Mouse (Mus musculus) intestine, embryonic 15.5 days (tissue): ENCODE data around the gene Wfdc16. TPM values are rescaled to one million over a fixed set of nuclear protein-coding genes. Genes with fewer than 3 reads are reported as not detected.

ENCODE experiments used
- ATAC-seq: fragments of 200-750 bp; cut with Nextera tagmentation; 2 replicates; pipeline ENCODE4 v1.8.0; 2017; ENCODE audit warnings: moderate TSS enrichment, moderate library complexity
- H3K27ac ChIP-seq: fragments of 300-500 bp; sonication (generic); 2 replicates; pipeline ENCODE4 v1.5.1; 2015; ENCODE audit warnings: mild to moderate bottlenecking, inconsistent platforms
- H3K27me3 ChIP-seq: fragments of 300-500 bp; sonication (generic); replicated peaks from 2 replicates; pipeline ENCODE4 v1.6.1; 2015; ENCODE audit warnings: inconsistent platforms
- H3K36me3 ChIP-seq: fragments of 300-500 bp; sonication (generic); 2 replicates; pipeline ENCODE4 v1.6.1; 2015; ENCODE audit warnings: inconsistent platforms
- H3K4me1 ChIP-seq: fragments of 300-500 bp; sonication (generic); replicated peaks from 2 replicates; pipeline ENCODE4 v1.6.1; 2015; ENCODE audit warnings: inconsistent platforms
- H3K4me2 ChIP-seq: fragments of 300-500 bp; sonication (generic); replicated peaks from 2 replicates; pipeline ENCODE4 v1.6.1; 2015; ENCODE audit warnings: mild to moderate bottlenecking, inconsistent platforms
- H3K4me3 ChIP-seq: fragments of 300-500 bp; sonication (generic); replicated peaks from 2 replicates; pipeline ENCODE4 v1.5.1; 2015; ENCODE audit warnings: inconsistent platforms
- H3K9ac ChIP-seq: fragments of 300-500 bp; sonication (generic); 2 replicates; pipeline ENCODE4 v1.6.1; 2015; ENCODE audit warnings: inconsistent platforms
- H3K9me3 ChIP-seq: fragments of 300-500 bp; sonication (generic); 2 replicates; pipeline ENCODE4 v1.6.1; 2016; ENCODE audit warnings: inconsistent platforms
- WGBS: fragments of 180-500 bp; shearing (Covaris S2); methylation state at CpG from one replicate; pipeline ENCODE4 v1.1.7; 2015; 5-methylcytosine and 5-hydroxymethylcytosine counted together
- polyA plus RNA-seq: library from polyadenylated mRNA; unstranded; fragments of >200 nt; fragmentation: Nextera tagmentation; extraction: Ambion mirVana; gene quantifications from 2 replicates; pipeline ENCODE4 v1.2.1, GENCODE M21; 2015

The Wfdc16 gene
- not detected in 2 replicates for polyA plus RNA-seq

DNA sequence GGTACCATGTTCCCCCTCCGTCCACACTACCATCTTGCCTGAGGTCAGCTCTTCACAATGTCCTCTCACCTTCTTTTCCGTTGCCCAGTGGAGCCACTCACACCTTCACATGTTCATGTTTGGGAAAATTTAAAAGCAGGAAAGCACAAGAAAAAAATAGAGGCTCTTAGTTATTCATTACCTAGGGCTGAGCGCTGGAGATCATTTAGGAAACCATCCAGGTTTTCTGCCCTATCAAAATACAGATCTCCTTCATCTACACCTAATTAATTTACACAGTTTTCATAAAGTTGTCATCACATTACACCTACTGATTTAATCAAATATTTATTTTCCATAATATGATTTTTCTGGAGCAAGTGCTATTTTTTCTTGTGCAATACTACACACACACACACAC, at the start of gene Wfdc16:
Wfdc16 (minus strand) TSS at position 101 of the 400 bp plus-strand sequence.
- Histone ChIP-seq H3K4me1 (no peaks in the 10 kb centered on the region), H3K4me2 (no peak within 1 kb of the TSS), H3K4me3 (no peak within 1 kb of the TSS), H3K27me3 (no peaks in the 10 kb centered on the region), H3K9me3 (no peaks in the 10 kb centered on the region), H3K36me3 (no peaks in the 10 kb centered on the region), H3K9ac (no peak within 1 kb of the TSS), H3K27ac (no peak within 1 kb of the TSS)
- ATAC-seq, result no peak
- 74% methylated on average over 3 of the region's 3 CpGs for WGBS

GRCm38 (mm10) chr2:164684807-164685206, 46.2 kb upstream of the Wfdc16 start, which contains the start of gene Wfdc13:
Wfdc13 (plus strand) TSS chr2:164685107.
- Histone ChIP-seq H3K27me3 (no peaks in the 10 kb centered on the region), H3K4me3 (no peak within 1 kb of the TSS), H3K9ac (no peak within 1 kb of the TSS), H3K4me1 (0 out of 2 replicates have a peak, but pooled peaks cover 2% of the 10 kb centered on the region), H3K4me2 (no peak within 1 kb of the TSS), H3K27ac (no peak within 1 kb of the TSS), H3K36me3 (no peaks in the 10 kb centered on the region), H3K9me3 (no peaks in the 10 kb centered on the region)
- no peak for ATAC-seq
- WGBS, result 66% methylated on average over 3 of the region's 3 CpGs

DNA sequence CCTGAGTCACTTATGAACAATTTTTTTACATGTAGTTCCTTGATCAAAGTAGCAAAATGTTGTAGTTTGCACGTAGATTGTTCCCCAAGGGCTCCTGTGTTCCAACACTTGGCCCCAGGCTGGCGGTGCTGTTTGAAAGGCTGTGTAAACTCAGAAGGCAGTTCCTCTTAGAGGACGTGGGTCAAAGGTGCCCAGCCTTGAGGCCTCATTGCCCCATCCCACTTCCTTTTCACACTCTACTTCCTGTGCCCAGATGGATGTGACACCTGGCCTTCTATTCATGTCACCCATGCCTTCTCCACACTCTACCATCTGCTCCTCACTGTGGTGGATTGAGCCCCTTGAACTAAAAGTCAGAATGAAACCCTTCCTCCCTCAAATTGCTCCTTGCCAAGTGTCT, 41.3 kb upstream of the Wfdc16 start:
- Histone ChIP-seq H3K27me3 (no peaks in the 10 kb centered on the region), H3K9me3 (no peaks in the 10 kb centered on the region), H3K9ac (no peak overlapping the region), H3K27ac (no peak overlapping the region), H3K4me3 (no peak overlapping the region), H3K4me2 (no peak overlapping the region), H3K4me1 (peaks cover 9% of the 10 kb centered on the region), H3K36me3 (no peaks in the 10 kb centered on the region)
- ATAC-seq, result peak; percentile 76
- WGBS, result 27% methylated on average over 3 of the region's 3 CpGs

- 22% methylated on average over 19 of the region's 19 CpGs for WGBS
- no peaks in the 10 kb centered on the region for H3K27me3 ChIP-seq
- ATAC-seq, result peak; percentile 72
- H3K4me1 ChIP-seq, result peaks cover 9% of the 10 kb centered on the region
- H3K9ac ChIP-seq, result no peak overlapping the region
- H3K27ac ChIP-seq, result peak overlapping the region; percentile 52
- no peaks in the 10 kb centered on the region for H3K9me3 ChIP-seq
- H3K4me2 ChIP-seq, result peak overlapping the region; percentile 55
- peak overlapping the region; percentile 24 for H3K4me3 ChIP-seq
- no peaks in the 10 kb centered on the region for H3K36me3 ChIP-seq
Observed at GRCm38 (mm10) chr2:164678848-164679625, 40.4 kb upstream of the Wfdc16 start.

GRCm38 (mm10) chr2:164676916-164677685, 38.5 kb upstream of the Wfdc16 start:
- WGBS, result 67% methylated on average over 16 of the region's 16 CpGs
- Histone ChIP-seq H3K4me3 (no peak overlapping the region), H3K27ac (no peak overlapping the region), H3K27me3 (no peaks in the 10 kb centered on the region), H3K9ac (no peak overlapping the region), H3K4me1 (peaks cover 9% of the 10 kb centered on the region), H3K4me2 (no peak overlapping the region), H3K36me3 (no peaks in the 10 kb centered on the region), H3K9me3 (0 out of 2 replicates have a peak, but pooled peaks cover 2% of the 10 kb centered on the region)
- no peak for ATAC-seq

DNA sequence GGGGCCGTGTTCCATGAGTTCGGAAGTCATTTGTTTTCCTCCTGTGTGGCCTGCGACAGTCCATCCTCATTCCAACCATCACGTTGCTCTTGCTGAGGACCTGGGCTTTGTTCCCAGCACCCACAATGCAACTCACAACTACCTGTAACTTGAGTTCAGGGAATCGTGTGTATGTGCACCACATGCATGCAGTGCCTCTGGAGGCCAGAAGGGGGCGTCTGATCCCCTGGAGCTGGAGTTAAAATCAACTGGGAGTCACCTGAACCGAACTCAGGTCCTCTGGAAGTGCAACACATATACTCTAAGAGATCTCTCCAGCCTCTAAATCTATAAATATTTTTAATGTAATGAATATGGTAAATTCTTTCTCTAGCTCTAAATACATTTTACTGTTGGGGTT, 37.5 kb upstream of the Wfdc16 start:
- Histone ChIP-seq H3K36me3 (no peaks in the 10 kb centered on the region), H3K4me1 (peaks cover 9% of the 10 kb centered on the region), H3K4me2 (no peak overlapping the region), H3K27ac (no peak overlapping the region), H3K9me3 (0 out of 2 replicates have a peak, but pooled peaks cover 2% of the 10 kb centered on the region), H3K27me3 (no peaks in the 10 kb centered on the region), H3K4me3 (no peak overlapping the region), H3K9ac (no peak overlapping the region)
- ATAC-seq, result no peak
- 78% methylated on average over 7 of the region's 7 CpGs for WGBS

DNA sequence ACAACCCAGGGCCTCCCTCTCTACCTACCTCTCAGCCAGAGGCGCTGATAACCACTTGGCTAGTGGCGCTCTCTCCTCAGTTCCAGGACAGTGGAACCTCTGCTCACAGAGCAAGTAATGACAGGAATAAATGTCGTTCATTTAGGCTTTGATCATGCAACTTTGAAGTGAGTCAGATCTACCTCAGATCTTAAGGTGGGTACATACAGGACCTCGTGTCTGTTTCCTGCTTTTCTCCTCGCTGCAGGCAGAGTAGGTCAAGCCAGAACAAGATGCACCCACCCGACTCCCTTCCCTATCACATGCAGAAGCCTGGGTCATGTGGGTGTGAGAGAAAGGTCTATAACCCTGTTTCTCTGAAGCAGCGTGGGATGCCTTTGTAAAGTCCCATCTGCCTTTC, 35.4 kb upstream of the Wfdc16 start, which contains the start of gene Wfdc11:
Wfdc11 (minus strand) TSS at position 101 of the 400 bp plus-strand sequence.
- no peak within 1 kb of the TSS for H3K27ac ChIP-seq
- H3K4me2 ChIP-seq, result no peak within 1 kb of the TSS
- 0 out of 2 replicates have a peak, but pooled peaks cover 4% of the 10 kb centered on the region for H3K4me1 ChIP-seq
- 77% methylated on average over 7 of the region's 7 CpGs for WGBS
- no peaks in the 10 kb centered on the region for H3K27me3 ChIP-seq
- H3K9ac ChIP-seq, result no peak within 1 kb of the TSS
- no peaks in the 10 kb centered on the region for H3K36me3 ChIP-seq
- 0 out of 2 replicates have a peak, but pooled peaks cover 2% of the 10 kb centered on the region for H3K9me3 ChIP-seq
- no peak within 1 kb of the TSS for H3K4me3 ChIP-seq
- ATAC-seq, result no peak

GRCm38 (mm10) chr2:164670938-164671337, 32.3 kb upstream of the Wfdc16 start:
- ATAC-seq, result no peak

GRCm38 (mm10) chr2:164670261-164670660, 31.7 kb upstream of the Wfdc16 start:
- no peaks in the 10 kb centered on the region for H3K27me3 ChIP-seq
- WGBS, result 82% methylated on average over 5 of the region's 5 CpGs
- H3K36me3 ChIP-seq, result no peaks in the 10 kb centered on the region
- H3K4me1 ChIP-seq, result no peaks in the 10 kb centered on the region
- no peak overlapping the region for H3K4me3 ChIP-seq
- H3K9ac ChIP-seq, result no peak overlapping the region
- H3K27ac ChIP-seq, result no peak overlapping the region
- no peak overlapping the region for H3K4me2 ChIP-seq
- ATAC-seq, result no peak
- 0 out of 2 replicates have a peak, but pooled peaks cover 2% of the 10 kb centered on the region for H3K9me3 ChIP-seq

More at GRCm38 (mm10) chr2:164670938-164671337, 32.3 kb upstream of the Wfdc16 start:
- WGBS, result 9% methylated on average over 1 of the region's 1 CpGs
- Histone ChIP-seq H3K27me3 (no peaks in the 10 kb centered on the region), H3K9me3 (0 out of 2 replicates have a peak, but pooled peaks cover 2% of the 10 kb centered on the region), H3K4me1 (no peaks in the 10 kb centered on the region), H3K9ac (no peak overlapping the region), H3K36me3 (no peaks in the 10 kb centered on the region), H3K4me3 (no peak overlapping the region), H3K27ac (no peak overlapping the region), H3K4me2 (no peak overlapping the region)

DNA sequence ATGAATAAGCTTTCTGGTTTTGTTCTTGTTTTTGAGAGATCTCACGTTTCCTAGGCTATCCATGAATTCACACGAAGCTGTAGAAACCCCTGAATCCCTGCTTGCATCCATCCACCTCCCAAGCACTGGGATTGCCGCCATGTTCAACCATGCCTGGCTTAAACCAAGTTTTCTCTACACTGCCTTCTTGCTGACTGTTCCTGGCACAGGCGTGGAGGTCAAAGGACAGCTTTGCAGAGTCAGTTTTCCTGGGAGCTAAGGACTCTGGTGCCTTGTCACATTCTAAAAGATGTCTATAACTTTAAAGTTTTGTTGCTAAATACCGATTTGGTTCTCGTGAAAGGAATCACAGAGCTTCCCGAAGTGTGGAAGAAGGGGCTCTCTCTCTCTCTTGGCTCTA, 26.3 kb upstream of the Wfdc16 start:
- H3K36me3 ChIP-seq, result no peaks in the 10 kb centered on the region
- H3K4me3 ChIP-seq, result no peak overlapping the region
- H3K9me3 ChIP-seq, result no peaks in the 10 kb centered on the region
- H3K9ac ChIP-seq, result no peak overlapping the region
- no peaks in the 10 kb centered on the region for H3K4me1 ChIP-seq
- no peak overlapping the region for H3K4me2 ChIP-seq
- no peak overlapping the region for H3K27ac ChIP-seq
- no peak for ATAC-seq
- 86% methylated on average over 7 of the region's 7 CpGs for WGBS
- no peaks in the 10 kb centered on the region for H3K27me3 ChIP-seq

DNA sequence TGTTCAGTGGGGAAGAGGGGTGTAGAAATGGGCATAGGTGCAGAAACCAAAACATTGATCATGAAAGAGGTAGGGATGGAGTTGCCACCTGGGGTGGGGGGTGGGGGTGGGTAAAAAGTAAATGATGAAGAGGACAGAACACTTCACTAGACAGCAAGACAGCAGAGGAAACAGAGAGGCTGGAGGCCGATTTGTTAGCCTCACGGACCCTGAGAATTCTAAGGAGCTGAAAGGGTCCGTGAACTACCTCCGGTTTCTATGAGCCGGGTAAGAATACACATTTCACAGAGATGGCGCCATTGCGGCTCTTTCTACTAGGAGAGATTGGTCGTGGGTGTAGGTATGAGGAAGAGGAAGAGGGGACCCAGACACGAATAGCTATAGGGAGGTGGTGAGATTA, 17.9 kb upstream of the Wfdc16 start, which contains the start of gene Wfdc9:
Wfdc9 (minus strand) TSS at position 101 of the 400 bp plus-strand sequence.
- ATAC-seq, result no peak
- H3K9me3 ChIP-seq, result no peaks in the 10 kb centered on the region
- H3K27ac ChIP-seq, result no peak within 1 kb of the TSS
- H3K4me1 ChIP-seq, result no peaks in the 10 kb centered on the region
- H3K9ac ChIP-seq, result no peak within 1 kb of the TSS
- 81% methylated on average over 9 of the region's 9 CpGs for WGBS
- H3K36me3 ChIP-seq, result no peaks in the 10 kb centered on the region
- H3K27me3 ChIP-seq, result no peaks in the 10 kb centered on the region
- no peak within 1 kb of the TSS for H3K4me3 ChIP-seq
- H3K4me2 ChIP-seq, result no peak within 1 kb of the TSS

GRCm38 (mm10) chr2:164655858-164656257, 17.3 kb upstream of the Wfdc16 start, which contains the start of gene Wfdc10:
Wfdc10 (plus strand) TSS chr2:164656046.
- Histone ChIP-seq H3K9me3 (no peaks in the 10 kb centered on the region), H3K27me3 (no peaks in the 10 kb centered on the region), H3K27ac (no peak within 1 kb of the TSS), H3K4me2 (no peak within 1 kb of the TSS), H3K4me3 (no peak within 1 kb of the TSS), H3K36me3 (no peaks in the 10 kb centered on the region), H3K4me1 (no peaks in the 10 kb centered on the region), H3K9ac (no peak within 1 kb of the TSS)
- WGBS, result 14% methylated on average over 11 of the region's 11 CpGs
- no peak; the same call in 1 of the 2 replicates for ATAC-seq
